Mouse (Mus musculus) liver, postnatal 0 days (tissue): ENCODE results near the gene Palm3.

Experiments used
- CTCF ChIP-seq: sonication (generic); IDR thresholded peaks from 2 replicates; pipeline ENCODE4 v1.5.1; 2016; ENCODE audit warnings: antibody characterized with exemption, low read depth
- EP300 ChIP-seq: IDR thresholded peaks from 2 replicates; pipeline ENCODE4 v1.6.1; 2016; ENCODE audit warnings: antibody characterized with exemption, low read depth, mild to moderate bottlenecking

- TF ChIP-seq CTCF, result no peak
- no peak for TF ChIP-seq EP300
Observed at GRCm38 (mm10) chr8:84067911-84068310, 46.6 kb downstream of the Palm3 start.
